Mouse (Mus musculus) midbrain, embryonic 10.5 days (tissue): ENCODE results near the gene Lnx2. TPM values are rescaled to one million over a fixed set of nuclear protein-coding genes. Genes with fewer than 3 reads are reported as not detected.

Source experiments
- DNase-seq: peaks from one replicate; pipeline ENCODE4 v3.0.0-alpha.2; 2017; ENCODE audit warnings: low spot score
- H3K27ac ChIP-seq: fragments of 300-500 bp; sonication (generic); replicated peaks from 2 replicates; pipeline ENCODE4 v1.5.1; 2016; ENCODE audit warnings: mild to moderate bottlenecking
- H3K27me3 ChIP-seq: fragments of 300-500 bp; sonication (generic); 2 replicates; pipeline ENCODE4 v1.6.1; 2016; ENCODE audit warnings: low read depth, mild to moderate bottlenecking; ENCODE audit not compliant: poor library complexity, severe bottlenecking
- H3K36me3 ChIP-seq: fragments of 300-500 bp; sonication (generic); 2 replicates; pipeline ENCODE4 v1.6.1; 2016; ENCODE audit warnings: mild to moderate bottlenecking, moderate library complexity
- H3K4me1 ChIP-seq: fragments of 300-500 bp; sonication (generic); 2 replicates; pipeline ENCODE4 v1.6.1; 2016
- H3K4me3 ChIP-seq: fragments of 300-500 bp; sonication (generic); 2 replicates; pipeline ENCODE4 v1.5.1; 2016; ENCODE audit warnings: mild to moderate bottlenecking, moderate library complexity
- H3K9me3 ChIP-seq: fragments of 300-500 bp; sonication (generic); replicated peaks from 2 replicates; pipeline ENCODE4 v1.6.1; 2016; ENCODE audit warnings: mild to moderate bottlenecking
- WGBS: fragments of 180-500 bp; shearing (Covaris S2); methylation state at CpG from one replicate; pipeline ENCODE4 v1.1.7; 2016; 5-methylcytosine and 5-hydroxymethylcytosine counted together
- polyA plus RNA-seq: library from polyadenylated mRNA; unstranded; fragments of >200 nt; fragmentation: Nextera tagmentation; extraction: Ambion mirVana; gene quantifications from 2 replicates; pipeline ENCODE4 v1.2.1, GENCODE M21; 2016

Gene Lnx2
- polyA plus RNA-seq, 1 experiment from 2014 or later: 7.7 TPM

DNA sequence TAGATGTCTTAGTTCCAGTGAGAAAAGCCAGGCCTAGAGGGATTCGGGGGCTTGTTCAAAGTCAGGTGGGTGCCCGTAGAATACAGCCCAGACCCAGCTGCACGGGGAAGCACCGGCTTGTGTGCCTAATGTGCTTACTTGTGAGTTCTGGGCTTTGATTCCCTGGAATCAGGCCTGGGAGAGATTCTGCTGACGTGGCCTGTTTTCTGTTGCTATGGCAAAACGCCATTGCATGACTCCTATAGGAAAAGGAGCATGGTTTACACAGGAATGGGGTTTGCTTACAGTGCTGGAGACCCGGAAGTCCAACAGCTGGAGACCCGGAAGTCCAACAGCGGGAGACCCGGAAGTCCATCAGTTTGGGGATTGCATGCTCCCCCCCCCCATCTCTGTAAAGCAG is 88.8 kb downstream of the Lnx2 start:
- H3K27ac ChIP-seq: no peak overlapping the region
- DNase-seq: no peak
- no peak overlapping the region for H3K4me3 ChIP-seq
- no peaks in the 10 kb centered on the region for H3K9me3 ChIP-seq
- WGBS: 90% methylated on average over 10 of the region's 10 CpGs
- H3K4me1 ChIP-seq: 0 out of 2 replicates have a peak, but pooled peaks cover 4% of the 10 kb centered on the region
- H3K36me3 ChIP-seq: no peaks in the 10 kb centered on the region
- peaks cover 42% of the 10 kb centered on the region for H3K27me3 ChIP-seq

DNA sequence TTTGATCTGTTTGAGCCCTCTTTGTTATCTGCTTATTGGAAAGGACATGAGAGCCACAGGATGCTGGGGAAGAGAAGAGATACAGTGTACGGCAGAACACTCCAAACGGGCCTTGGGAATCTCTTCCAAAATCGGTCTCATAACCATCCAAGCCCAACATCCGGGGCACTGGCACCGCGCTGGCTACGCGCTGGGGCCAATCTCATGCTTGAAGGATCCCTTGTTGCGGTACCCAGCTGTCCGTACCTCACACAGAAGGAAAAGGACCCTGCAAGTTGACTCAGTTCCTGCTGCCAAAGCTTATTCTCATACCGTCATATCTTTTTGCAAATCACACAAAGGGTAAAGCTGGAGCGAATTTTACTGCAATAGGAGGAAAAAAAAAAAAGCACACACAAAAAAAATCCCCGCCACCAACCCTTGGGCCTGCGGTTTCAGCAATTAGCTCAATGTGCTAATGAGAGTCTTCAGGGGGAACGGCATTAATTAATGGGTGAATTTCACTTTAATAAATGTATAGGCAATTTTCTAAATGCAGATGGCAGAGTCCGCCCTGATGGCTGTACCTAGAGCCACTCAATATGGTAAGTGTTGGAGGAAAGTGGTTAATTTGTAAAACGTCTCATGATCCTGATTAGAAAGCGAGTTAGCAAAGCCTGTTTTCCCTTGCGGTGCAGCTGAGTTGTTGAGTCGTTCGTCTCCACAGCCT is 90.5 kb downstream of the Lnx2 start:
- no peak for DNase-seq
- Histone ChIP-seq H3K4me3 (no peak overlapping the region), H3K27ac (no peak overlapping the region), H3K36me3 (no peaks in the 10 kb centered on the region), H3K4me1 (0 out of 2 replicates have a peak, but pooled peaks cover 4% of the 10 kb centered on the region), H3K9me3 (no peaks in the 10 kb centered on the region), H3K27me3 (peaks cover 58% of the 10 kb centered on the region)
- WGBS: 75% methylated on average over 21 of the region's 21 CpGs

DNA sequence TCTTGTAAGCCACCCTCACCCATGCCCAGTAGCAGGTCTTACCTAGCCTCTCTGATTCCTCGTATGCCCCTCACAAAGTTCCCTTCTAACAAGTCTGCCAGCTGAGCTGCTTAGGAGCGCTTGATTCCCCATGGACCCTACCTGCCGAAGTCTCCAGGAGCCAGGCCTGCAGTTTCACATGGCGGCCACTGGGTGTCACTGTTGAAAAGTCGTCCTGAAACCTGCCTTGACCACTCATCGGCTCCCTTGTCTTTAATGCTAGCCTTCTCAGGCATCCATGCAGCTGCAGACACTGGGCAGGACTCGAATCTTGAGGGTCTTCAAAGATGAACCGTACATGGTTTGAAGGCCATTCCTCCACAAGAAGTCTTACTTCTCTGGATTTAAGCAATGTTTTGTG is 93.2 kb downstream of the Lnx2 start:
- peak; percentile 70 for DNase-seq
- Histone ChIP-seq H3K27ac (no peak overlapping the region), H3K4me1 (0 out of 2 replicates have a peak, but pooled peaks cover 4% of the 10 kb centered on the region), H3K27me3 (peaks cover 58% of the 10 kb centered on the region), H3K9me3 (no peaks in the 10 kb centered on the region), H3K4me3 (no peak overlapping the region), H3K36me3 (no peaks in the 10 kb centered on the region)
- 14% methylated on average over 8 of the region's 8 CpGs for WGBS

DNA sequence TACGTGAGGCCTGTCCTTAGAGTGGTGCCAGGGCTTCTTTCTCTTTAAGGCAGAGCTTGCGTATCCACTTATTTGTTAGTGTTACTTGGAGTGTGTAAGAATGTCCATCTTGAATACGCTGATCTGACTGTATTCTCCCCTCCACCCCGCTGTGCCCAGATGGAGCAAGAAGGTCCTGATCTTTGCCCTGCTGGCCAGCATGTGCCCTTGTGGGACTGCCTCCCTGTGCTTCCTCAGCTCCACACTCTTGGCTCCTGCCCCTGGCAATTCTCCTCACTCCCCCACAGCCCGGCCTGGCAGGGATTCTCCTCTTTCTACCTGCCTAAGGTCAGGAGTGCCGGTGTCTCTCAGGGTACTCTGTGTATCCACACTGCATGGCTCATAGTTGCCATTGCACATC is 95.0 kb downstream of the Lnx2 start:
- Histone ChIP-seq H3K36me3 (no peaks in the 10 kb centered on the region), H3K4me1 (0 out of 2 replicates have a peak, but pooled peaks cover 2% of the 10 kb centered on the region), H3K4me3 (no peak overlapping the region), H3K9me3 (no peaks in the 10 kb centered on the region), H3K27ac (no peak overlapping the region), H3K27me3 (peaks cover 52% of the 10 kb centered on the region)
- WGBS: 86% methylated on average over 6 of the region's 6 CpGs
- DNase-seq: no peak

DNA sequence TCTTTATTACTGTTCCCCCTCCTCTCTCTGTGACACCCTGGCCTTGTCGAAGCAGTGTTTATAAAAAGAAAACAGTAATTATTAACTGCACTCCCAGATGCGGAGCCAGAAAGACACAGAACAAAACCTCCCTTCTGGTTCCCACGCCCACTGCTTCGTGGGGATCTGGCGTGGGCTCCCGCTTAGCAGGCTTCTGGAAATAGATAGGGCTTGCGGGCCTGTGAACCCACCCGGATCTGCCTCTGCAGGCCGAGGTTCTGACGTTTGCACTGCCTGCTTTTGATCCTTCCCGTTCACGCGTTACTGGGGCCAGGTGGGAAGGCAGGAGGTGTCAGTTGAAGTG is 101.6 kb downstream of the Lnx2 start:
- H3K4me1 ChIP-seq: no peaks in the 10 kb centered on the region; the same call in 1 of the 2 replicates
- no peaks in the 10 kb centered on the region for H3K27me3 ChIP-seq
- no peak overlapping the region for H3K4me3 ChIP-seq
- whole genome bisulfite sequencing: 84% methylated on average over 13 of the region's 13 CpGs
- H3K27ac ChIP-seq: no peak overlapping the region
- H3K9me3 ChIP-seq: no peaks in the 10 kb centered on the region
- no peaks in the 10 kb centered on the region for H3K36me3 ChIP-seq
- DNase-seq: no peak

DNA sequence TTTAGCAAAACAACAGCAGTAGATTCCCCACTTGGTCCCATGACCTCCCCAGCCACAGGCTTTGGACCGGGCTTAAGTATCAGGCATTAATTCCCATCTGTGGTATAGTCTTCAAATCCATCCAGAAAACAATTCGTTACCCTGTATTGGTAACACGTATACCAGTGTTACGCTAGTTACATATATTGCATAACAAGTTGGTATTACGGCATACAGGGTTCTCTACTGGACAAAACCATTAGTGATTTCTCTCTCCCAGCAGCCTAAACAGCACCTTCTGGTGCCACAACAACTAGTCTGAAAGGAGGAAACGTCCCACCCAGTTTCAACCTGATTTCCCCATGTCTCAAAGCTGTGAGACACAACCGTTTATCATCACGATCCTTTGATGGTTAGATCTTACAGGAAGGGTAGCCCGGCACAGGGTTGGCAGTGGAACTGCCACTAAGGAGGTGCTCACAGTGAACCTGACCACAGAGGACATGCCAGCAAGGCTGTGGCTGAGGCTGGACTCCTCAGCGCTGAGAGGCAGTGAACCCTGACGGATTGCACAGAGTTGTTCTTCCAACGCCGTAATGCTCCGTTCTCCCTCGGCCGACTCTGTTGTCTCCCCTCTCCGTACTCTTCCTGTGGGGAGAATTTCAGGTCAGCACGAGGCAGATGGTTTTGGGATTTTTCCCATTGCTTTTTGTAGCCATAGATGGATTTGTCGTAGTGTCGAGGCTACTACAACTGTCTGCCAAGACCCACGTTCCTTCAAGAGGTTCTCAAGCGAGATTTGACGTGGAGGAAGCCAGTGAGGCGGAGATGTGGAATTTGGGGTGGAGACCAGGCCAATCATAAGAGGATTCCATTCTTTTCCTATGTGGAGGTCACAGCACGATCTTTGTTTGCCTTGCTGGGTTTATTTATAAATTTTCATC is 102.3 kb downstream of the Lnx2 start:
- Histone ChIP-seq H3K27me3 (no peaks in the 10 kb centered on the region), H3K4me1 (peaks cover 6% of the 10 kb centered on the region), H3K4me3 (no peak overlapping the region), H3K27ac (no peak overlapping the region), H3K36me3 (no peaks in the 10 kb centered on the region), H3K9me3 (no peaks in the 10 kb centered on the region)
- no peak for DNase-seq
- 86% methylated on average over 25 of the region's 25 CpGs for WGBS

DNA sequence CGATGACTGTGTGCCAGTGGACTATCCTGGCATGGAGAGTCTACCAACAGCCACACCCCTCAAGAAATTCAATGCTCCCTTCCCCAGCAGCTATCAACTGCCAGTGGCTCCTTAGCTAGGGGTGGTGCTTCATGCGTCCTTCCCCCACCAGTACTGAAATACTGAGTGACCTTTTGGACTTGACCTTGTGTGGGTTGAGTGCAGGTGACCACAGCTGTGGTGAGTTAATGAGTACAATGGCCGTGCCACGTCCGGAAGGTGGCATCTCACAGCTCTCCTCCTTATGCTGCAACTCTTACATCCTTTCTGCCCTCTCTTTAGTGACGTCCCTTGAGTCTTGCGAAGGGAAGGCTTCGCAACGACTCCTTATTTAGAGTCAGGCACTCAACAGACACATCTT is 103.0 kb downstream of the Lnx2 start:
- no peaks in the 10 kb centered on the region for H3K9me3 ChIP-seq
- H3K27ac ChIP-seq: no peak overlapping the region
- no peak overlapping the region for H3K4me3 ChIP-seq
- no peaks in the 10 kb centered on the region for H3K27me3 ChIP-seq
- H3K4me1 ChIP-seq: peaks cover 14% of the 10 kb centered on the region
- H3K36me3 ChIP-seq: no peaks in the 10 kb centered on the region
- 92% methylated on average over 9 of the region's 9 CpGs for WGBS
- no peak for DNase-seq

DNA sequence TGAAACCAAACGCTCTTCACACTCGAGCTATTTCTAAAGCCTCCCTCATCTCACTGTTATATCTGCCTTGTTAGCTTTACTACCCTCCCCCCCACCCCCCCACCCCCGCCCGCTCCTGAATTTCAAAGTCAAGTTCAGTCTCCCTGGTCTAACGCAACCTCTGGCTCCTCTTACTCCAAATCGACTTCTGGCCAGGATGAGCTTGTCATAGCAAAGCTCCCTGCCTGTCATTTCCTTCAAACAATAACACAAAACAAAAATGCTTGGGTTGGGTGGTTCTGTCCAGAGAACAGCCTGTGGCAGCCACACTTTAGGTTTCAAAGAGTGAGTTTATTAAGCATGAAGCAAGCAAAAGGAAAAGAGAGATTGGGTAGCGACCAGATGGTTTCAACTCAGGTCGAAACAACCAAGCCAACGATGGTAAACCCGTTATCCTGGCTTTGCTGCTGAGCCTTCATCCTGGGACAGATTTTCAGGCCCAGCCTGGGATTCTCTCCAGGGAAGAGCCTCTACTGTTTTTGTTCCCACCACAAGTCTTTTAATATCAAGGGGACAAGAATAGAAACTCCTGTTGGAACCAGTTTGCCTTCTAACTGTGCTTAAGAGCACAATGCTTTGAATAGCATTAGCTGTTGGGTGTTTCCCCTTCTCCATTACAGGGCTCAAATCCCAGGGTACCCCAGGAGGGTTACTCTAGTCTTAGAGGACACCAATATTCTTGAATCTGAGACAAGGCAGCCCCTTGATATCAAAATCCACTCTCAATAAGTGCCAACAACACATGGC is 104.4 kb downstream of the Lnx2 start:
- no peak for DNase-seq
- Histone ChIP-seq H3K9me3 (no peaks in the 10 kb centered on the region), H3K4me3 (no peak overlapping the region), H3K27me3 (no peaks in the 10 kb centered on the region), H3K36me3 (no peaks in the 10 kb centered on the region), H3K27ac (no peak overlapping the region), H3K4me1 (peaks cover 15% of the 10 kb centered on the region)
- 74% methylated on average over 10 of the region's 10 CpGs for WGBS

DNA sequence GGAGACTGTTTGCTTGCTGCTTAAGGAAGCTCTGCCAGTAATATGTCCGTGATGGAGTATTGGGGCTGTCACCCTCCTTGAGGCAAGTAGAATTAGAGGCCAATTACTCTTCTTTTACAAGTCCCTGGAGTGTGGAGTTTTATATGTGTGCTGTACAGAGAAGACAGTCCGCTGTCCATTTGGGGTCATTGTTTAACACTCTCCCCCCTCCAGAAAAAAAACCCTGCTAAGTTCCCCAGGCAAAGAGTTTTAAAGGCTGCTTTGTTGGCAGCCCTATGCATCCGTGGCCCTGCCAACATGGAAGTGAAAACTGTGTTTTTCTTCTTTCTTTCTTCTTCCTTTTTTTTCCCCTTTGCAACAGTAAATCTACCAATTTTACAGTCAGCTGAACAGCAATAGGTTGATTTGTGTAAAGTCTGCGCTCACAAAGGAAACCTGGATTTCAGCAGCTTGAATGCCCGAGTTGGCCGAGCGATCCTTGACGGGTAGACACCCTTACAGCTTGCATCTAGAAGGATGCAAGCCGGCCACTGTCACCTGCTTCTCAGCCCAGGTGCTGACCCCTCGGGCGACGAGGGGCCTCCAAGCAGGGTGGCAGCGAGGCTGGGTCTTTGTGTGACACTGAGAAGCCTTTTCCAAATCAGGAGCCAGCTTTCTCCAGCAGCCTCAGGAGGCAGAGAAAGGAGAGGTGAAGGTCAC is 107.5 kb downstream of the Lnx2 start:
- no peak overlapping the region for H3K4me3 ChIP-seq
- 45% methylated on average over 13 of the region's 13 CpGs for WGBS
- peaks cover 4% of the 10 kb centered on the region; the same call in 1 of the 2 replicates for H3K27me3 ChIP-seq
- H3K36me3 ChIP-seq: no peaks in the 10 kb centered on the region
- peak; percentile 25 for DNase-seq
- peaks cover 19% of the 10 kb centered on the region for H3K4me1 ChIP-seq
- H3K27ac ChIP-seq: no peak overlapping the region
- no peaks in the 10 kb centered on the region for H3K9me3 ChIP-seq

Other genes starting within 250 kb of the Lnx2 start
- gene Rpl21, start 243.7 kb downstream of the Lnx2 start, polyA plus RNA-seq: 451 and 536 TPM in 2 replicates
- 30.1 and 37.2 TPM in 2 replicates for gene Rasl11a, start 231.5 kb downstream of the Lnx2 start, polyA plus RNA-seq
- 113 and 121 TPM in 2 replicates for gene Gtf3a, start 127.9 kb downstream of the Lnx2 start, polyA plus RNA-seq
- gene Mtif3, start 112.8 kb downstream of the Lnx2 start, polyA plus RNA-seq: 20.8 and 22.6 TPM in 2 replicates
- gene Polr1d, start 464 bp upstream of the Lnx2 start, polyA plus RNA-seq: 113 and 130 TPM in 2 replicates
- gene Gsx1, start 112.1 kb upstream of the Lnx2 start, polyA plus RNA-seq: 7.0 and 11.1 TPM in 2 replicates
- gene Pdx1, start 193.4 kb upstream of the Lnx2 start, polyA plus RNA-seq: not detected in 2 replicates
- gene Cdx2, start 230.7 kb upstream of the Lnx2 start, polyA plus RNA-seq: not detected in 2 replicates
- not detected in 2 replicates for gene Urad, start 245.9 kb upstream of the Lnx2 start, polyA plus RNA-seq